Mouse (Mus musculus) adrenal gland, adult 8-10 months (tissue): ENCODE measurements at regions not wholly inside any gene's neighbourhood (a gene's known extent, or its start where the extent isn't known, plus 50 kb on each side); places are given as distances from the start of the nearest gene placed in this dataset.
"Not testable (repeated sequence)": the region's sequence is repeated elsewhere in the genome, so short reads cannot be mapped to it uniquely, and the experiment has no call there.

ENCODE experiments used
- DNase-seq: peaks from one replicate; pipeline ENCODE4 v3.0.0; 2022

DNA sequence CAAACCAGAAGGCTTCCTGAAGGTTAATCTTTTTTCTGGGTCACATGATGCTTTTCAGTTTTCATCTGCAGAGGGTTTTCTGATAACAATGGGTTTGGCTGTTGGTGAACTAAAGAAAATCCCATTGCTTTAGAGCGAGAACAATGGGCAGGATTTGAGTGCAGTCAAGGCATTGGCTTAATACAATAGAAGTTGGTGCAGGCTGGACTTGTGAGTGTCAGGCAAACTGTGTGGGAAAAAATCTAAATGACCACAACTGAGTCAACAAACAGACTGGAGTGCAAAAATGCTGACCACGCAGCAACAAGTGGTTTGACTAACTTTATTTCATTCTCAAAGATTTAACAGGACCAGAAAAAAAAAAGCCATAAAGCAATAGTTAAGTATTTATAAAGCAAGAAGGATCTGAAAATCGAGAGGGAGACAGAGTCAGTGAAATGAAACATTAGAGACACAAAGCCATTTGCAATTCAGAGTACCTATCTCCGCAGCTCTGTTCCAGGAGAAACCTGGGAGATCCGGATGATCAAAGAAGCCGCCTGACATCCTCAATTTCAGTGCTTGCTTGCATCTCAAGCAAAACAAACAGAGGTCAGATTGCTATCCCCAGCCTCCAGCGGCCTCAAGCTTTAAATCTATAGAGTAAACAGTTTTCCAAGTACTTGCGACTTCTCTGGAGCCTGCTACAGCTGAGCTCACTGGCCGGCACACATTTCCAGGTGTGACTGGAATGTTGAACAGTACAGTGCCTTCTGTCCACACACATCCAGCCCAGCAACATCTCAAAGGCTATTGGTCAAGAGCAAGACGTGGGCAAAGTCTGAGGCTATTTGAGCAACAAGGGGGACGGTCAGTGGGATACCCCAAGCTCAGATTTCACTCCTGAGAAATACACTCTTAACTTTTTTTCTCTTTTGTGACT lies 229.5 kb upstream of the Arglu1 start:
- DNase-seq, result no peak

DNA sequence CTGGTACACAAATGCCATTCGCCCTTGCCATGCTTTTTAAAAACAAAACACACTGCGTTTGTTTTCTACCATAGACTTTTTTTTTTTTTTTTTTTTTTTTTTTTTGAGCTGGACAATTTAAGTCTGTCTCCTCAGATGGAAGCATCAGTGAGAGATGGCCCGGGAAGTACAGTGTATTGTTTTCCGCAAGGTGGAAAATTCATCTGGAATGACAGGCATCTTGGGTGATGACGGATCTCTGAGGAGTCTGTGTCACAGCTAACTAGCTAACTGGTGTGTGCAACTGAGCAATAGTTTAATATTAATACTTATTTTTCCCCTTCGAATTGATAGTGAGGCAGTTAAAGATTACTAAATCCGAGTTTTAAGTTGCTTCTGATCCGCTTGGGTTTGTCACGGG lies 228.7 kb upstream of the Arglu1 start:
- no peak for DNase-seq

DNA sequence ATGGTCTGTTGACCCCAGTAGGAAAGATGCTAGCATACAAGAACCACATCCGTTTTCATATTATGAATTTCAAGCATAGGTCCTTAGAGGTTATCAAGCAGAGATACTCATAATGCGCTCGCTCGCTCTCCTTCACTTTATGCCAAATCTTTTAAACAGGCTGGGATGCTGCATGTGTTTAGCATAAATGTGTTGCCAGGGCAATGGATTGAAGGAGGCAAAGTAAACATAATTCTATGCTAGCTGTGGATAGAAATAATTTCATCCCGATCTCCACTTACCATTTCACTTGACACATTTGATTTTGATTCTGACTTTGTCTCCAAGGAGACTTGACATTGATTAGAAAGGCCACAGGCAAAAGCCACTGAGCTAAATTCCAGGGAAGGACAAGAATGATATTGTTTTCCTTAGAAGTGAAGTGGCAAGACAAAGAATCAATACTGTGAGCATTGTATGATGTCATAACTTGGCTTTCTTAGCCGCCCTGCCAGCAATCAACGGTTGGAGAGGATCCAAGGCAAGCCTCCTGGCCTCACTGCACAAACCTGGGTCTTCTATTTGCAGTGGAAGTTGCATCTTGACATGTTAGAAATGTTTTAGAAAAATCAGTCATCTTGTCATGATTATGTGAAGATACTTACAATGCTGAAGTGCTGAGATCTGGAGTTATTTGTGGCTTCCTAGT lies 217.3 kb upstream of the Arglu1 start:
- no peak for DNase-seq

GRCm38 (mm10) chr8:8892996-8893395 lies 202.7 kb upstream of the Arglu1 start:
- no peak for DNase-seq

GRCm38 (mm10) chr8:8877286-8877685 lies 187.0 kb upstream of the Arglu1 start:
- DNase-seq, result no peak

DNA sequence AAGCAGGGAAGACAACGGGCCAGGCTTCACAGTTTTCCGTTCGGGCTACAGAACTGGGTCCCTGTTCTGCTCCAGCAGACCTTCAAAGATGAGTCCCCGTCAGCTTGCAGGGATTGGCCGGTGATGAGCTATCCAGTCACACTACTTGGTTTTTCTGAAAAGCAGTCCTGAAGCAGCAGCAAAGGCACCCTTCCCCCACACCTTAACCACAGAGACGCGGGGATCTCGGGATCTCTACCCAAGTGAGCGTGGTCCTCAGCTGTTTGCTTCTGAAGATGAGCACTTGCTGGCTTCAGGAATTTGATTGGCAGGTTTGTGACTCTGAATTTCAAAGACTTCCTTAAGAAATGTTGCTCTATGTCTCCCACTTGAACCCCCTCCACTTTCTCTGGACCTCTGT lies 186.6 kb upstream of the Arglu1 start:
- DNase-seq, result no peak

DNA sequence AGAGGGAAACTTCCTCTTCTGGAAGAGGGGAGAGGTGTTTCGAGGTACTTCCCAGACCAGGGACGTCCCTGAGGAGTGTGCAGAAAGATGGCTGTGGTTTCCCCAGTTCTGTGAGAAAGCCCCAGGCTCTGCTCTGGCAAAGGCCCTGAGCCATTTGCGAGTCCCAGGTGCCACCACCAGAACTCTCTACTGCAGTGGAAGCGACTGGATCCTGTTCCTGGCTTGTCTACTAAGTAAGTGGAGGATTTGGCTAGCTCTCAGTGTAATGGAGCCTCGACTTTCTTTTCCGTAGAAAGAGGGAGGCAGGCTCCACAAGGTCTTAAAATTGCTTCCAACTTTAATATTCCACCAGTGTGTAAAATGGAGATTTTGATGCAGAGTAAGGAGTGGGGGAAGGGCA lies 186.1 kb upstream of the Arglu1 start:
- no peak for DNase-seq

DNA sequence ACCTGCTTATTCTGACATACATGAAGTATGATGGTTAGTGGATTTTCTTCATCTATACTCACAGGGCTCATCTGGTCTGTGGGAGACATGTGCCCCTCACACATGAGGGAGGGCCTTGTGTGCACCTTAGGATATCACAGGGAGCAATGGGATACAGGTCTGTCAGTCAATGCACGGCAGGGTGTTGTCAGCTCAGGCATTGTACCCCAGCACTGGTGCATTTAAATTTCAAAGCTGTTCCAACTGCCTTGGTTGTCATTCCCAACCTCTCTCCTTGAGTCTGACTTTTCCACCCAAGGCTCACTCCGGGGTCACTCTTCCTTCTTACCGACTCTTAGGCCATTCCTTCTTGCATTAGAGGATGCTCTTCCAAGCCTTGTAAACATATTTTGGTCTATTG lies 181.6 kb upstream of the Arglu1 start:
- DNase-seq, result no peak

DNA sequence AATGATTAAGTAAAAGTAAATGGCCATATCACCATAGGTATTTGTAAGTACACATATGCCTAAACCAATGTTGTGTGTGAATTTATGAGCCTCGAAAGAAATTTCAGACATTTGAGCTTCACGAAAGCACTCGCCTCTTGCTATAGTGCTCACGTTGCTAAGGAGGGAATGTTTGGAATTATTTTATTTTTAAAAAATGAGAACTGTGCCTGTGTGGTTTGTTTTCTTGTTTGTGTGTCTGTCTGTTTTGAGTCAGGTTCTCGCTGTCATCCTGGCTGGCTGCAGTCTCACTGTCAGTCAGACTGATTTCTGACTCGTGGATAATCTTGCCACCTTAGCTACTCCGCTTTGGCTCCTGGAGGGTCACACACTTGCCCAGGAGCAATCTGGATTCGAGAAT lies 180.7 kb upstream of the Arglu1 start:
- DNase-seq, result no peak

GRCm38 (mm10) chr8:8870487-8870886 lies 180.2 kb upstream of the Arglu1 start:
- no peak for DNase-seq

DNA sequence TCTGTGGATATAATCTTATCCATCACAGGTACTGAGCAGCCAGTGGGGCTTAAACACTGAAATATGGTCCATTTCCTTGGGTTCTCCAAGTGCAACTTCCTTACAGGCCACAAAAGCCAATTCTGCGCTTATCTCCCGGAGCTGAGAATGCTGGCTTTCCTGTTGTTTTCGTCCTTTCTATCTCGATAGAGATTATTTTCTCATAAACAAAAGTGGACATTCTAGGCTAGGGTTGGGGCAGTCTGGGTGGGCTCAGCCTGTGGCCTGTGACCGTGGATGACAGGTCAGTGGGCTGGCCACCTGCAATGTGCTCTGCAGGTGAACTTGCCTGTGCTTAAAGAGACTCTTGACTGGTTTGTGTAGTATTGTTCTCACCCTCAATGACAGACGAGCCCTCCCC lies 179.0 kb upstream of the Arglu1 start:
- DNase-seq, result no peak

DNA sequence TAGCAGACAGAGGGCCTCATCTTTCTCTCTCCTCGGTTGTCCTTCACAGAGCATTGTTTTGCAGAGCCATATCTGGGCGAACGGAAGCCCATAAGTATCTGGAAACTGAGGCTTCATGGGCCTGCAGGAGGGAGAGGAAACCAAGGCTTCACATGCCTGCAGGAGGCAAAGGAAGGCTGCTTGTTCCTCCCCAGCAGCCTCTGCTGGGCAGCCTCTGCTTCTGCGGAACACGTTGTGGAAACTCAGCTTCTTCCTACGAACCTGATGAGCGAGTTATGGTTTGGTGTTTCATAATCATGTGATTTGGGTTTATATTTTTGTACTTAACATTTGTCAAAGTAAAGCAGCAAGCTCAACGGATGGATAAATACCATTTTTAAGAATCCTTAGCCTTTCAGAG lies 177.6 kb upstream of the Arglu1 start:
- no peak for DNase-seq

DNA sequence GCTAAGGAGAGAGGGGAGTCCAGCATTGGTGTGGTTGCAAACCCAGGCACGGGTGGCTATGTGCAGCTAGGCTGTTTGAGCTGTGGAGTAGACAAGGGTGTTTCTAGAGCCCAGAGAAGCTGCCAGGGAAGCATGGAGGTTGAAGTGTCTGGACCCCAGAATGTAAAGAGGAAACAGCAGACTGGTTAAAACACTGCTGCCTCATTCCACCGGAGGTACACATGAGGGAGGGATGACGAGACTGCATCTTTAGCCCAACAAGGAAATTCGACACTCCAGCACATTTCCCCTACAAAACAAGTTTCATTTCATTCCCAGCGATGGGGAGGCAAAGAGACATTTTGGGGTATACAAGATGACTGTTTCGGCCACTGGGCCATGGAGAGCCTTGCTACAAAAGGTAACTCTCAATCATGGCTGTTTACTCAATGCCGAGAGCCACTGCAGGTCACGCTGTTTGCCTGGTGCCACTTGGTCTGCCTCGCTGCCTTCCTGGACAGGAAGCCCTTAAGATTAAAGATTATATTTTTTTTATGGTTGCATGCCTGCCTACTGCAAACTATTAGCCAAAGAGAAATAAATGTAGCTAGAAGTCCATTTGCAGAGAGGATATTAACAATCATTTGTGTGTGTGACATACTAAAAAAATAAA lies 176.9 kb upstream of the Arglu1 start:
- no peak for DNase-seq

- DNase-seq, result no peak
Measured at GRCm38 (mm10) chr8:8862767-8863166, 172.4 kb upstream of the Arglu1 start.

DNA sequence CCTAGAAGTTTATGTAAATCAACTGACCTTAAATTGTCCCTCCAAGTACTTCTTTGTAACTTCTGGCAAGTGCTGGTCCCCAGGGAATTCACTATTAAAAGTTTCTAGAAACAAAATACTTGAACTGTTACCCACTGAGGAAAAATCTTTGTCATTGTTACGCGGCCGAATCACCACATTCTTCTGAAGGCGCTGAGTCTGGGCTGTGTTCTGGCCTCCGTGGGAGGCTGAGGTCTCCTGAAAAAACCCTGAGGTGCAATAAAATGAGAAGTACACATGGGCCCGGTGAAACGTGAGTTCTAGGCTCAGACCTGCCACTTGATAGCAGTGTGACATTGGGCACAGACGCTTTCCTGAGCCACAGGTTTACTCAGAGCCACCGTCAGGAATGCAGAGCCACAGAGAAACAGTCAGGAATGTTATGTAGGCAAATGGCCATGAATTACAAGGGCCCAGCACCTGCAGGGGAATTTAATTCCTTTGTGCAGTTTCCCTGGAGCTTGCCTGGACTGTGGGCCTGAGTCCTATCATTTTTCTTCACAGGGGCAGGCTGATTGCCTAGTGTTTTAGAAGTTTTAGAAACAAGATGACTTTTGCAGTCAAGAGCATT lies 171.1 kb upstream of the Arglu1 start:
- DNase-seq, result no peak

DNA sequence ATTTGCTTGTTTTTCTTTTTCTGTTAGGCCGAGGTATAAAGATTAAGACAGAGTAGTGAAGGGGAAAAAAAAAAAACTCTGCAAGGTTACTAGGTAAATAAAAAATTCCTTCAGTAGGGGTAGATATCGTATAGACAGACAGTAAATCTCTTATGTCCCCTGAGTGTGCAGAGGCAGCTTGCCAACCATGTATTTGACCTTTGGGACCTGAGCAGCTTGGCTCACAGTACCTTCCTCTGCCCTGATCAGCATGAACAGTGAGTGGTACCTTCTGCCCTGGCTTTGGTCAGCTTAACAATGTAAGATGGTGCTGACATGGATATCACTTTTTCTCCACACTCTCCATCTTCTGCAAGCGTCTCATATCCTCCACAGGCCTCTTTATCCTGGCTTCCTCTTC lies 168.3 kb upstream of the Arglu1 start:
- no peak for DNase-seq

GRCm38 (mm10) chr8:8852656-8853366 lies 162.5 kb upstream of the Arglu1 start:
- DNase-seq, result no peak

DNA sequence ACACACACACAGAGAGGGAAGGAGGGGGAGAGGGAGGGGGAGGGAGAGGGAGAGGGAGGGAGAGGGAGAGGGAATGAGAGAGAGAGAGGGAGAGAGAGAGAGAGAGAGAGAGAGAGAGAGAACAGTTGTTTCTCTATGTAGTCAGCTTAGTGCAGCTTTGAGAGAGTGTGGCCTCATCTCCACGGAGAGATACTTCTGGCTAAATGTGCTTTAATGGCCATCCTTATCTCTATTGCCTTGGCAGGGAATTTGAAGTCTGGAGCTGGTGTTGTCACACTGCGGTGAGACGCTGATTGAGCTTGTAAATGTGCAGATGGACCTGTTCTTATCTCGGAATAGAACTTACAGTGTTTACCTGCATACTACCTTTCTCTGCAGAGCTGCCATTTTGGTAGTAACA lies 160.9 kb upstream of the Arglu1 start:
- DNase-seq, result no peak

DNA sequence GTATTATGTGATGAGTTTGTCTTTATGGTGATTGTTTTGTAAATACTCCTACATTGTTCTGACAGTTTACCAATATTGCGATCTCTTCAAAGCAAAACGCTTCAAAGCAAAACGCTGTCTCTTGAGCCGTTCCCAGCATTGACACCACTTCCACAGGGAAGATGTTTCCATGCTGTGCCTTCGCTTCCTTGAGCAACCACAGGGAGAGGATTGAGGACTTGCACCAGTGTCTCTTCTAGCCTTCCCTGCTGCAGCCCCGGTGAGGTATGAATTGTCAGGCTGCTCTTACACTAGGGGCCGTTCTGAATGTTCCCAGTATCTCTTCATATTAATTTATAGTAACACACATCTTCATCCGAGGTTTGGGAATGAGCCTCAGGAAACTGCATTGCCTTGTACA lies 160.4 kb upstream of the Arglu1 start:
- DNase-seq, result no peak

- no peak for DNase-seq
Measured at GRCm38 (mm10) chr8:8847579-8847978, 157.3 kb upstream of the Arglu1 start.

DNA sequence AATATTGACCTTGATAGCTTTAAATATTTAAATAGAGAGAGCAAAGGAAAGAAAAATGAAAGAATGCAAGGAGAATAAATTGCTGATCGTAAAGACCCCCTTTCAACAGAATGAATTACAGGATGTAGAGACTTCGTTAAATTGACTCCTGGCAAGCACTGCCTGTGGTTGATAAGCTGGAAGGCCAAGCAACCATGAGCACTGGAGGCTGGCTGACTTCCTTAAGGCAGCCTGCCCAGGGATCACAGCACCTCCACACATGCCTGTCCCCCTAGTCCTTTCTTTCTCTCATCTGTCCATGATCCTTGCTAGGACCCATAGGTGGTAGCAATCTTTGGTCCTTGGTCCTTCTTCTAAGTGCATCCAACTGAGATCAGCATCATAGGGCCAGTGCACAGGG lies 152.0 kb upstream of the Arglu1 start:
- no peak for DNase-seq

GRCm38 (mm10) chr8:8836166-8836565 lies 145.8 kb upstream of the Arglu1 start:
- not testable (repeated sequence) for DNase-seq
